Mouse (Mus musculus): ENCODE data around the gene Ptprc. TPM values are rescaled to one million over a fixed set of nuclear protein-coding genes. Genes with fewer than 3 reads are reported as not detected.
A peak's percentile ranks its signal among the peaks of the same experiment; 100 is the strongest.

Ptprc gene
- total and polyA plus RNA-seq, 2 experiments from 2014 or later, result 1.1 to 1.7 TPM

DNA sequence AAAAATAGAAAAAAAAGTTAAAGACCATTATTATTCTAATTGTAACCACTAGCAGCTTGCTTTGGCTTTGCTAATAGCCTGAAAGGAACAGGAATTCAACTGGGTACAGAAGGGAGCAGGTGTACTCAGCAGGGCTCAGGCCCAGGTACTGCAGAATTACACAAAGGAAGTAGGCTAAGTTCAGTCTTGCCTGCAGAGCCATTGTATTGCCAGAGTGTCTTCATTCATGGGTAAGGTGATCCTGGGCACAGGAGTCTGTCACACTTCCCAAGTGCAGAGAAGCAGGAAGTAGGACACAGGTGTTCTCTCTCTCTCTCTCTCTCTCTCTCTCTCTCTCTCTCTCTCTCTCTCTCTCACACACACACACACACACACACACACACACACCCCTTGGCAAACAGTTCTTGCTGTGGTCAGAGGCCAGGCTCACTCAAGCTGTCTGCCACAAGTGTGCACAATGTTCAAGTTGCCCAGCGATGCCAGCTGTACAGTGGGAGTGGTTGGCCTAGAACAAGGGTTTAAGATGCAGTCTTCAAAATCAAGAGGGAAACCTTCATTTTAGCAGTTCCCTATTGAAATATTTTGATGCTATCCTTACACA is 21.2 kb downstream of the Ptprc start:
- Histone ChIP-seq H3K4me3 (ENCODE audit: low read depth, low read length) (no peak overlapping the region), H3K4me2 (ENCODE audit: low read depth) (no peak overlapping the region), H3K27ac (ENCODE audit: low read depth, low read length) (no peak overlapping the region), H3K27me3 (ENCODE audit: insufficient read depth, low read length) (no peaks in the 10 kb centered on the region), H3K9ac (no peak overlapping the region), H3K9me3 (ENCODE audit: low read length) (no peaks in the 10 kb centered on the region), H3K36me3 (ENCODE audit: insufficient read depth) (no peaks in the 10 kb centered on the region), H3K4me1 (ENCODE audit: insufficient read depth) (no peaks in the 10 kb centered on the region)
- WGBS, result 55% methylated on average over 1 of the region's 1 CpGs
- TF ChIP-seq CTCF (IDR thresholded peaks at IDR 0.05; ENCODE audit: low read depth), result no peak
- DNase-seq (no peak), ATAC-seq (no peak)

DNA sequence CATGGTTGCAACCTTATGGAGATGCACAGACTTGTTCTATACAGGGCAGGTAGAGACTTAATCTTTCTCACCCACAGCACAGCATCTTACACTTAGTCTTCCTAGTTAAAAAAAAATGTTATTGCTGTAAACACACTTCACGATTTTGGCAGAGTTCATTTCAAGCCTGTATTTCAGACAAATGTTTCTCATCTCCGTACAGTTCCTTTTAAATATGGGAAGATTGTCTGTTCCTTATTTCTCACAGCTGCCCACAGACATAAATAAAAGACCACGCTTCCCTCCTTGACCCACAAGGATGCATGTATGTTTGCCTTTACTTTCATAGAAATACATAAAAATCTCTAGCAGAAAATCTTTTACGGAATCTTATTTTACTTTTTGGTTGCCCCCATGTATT is 22.4 kb downstream of the Ptprc start:
- WGBS, result 79% methylated on average over 4 of the region's 4 CpGs
- no peaks in the 10 kb centered on the region for H3K9me3 ChIP-seq (ENCODE audit: low read length)
- ATAC-seq (no peak), DNase-seq (no peak)
- H3K27ac ChIP-seq (ENCODE audit: low read depth, low read length), result no peak overlapping the region
- TF ChIP-seq CTCF (IDR thresholded peaks at IDR 0.05; ENCODE audit: low read depth), result no peak
- no peaks in the 10 kb centered on the region for H3K27me3 ChIP-seq (ENCODE audit: insufficient read depth, low read length)
- no peak overlapping the region for H3K9ac ChIP-seq
- no peak overlapping the region for H3K4me3 ChIP-seq (ENCODE audit: low read depth, low read length)
- H3K36me3 ChIP-seq (ENCODE audit: insufficient read depth), result no peaks in the 10 kb centered on the region
- peaks cover 11% of the 10 kb centered on the region for H3K4me1 ChIP-seq (ENCODE audit: insufficient read depth)
- no peak overlapping the region for H3K4me2 ChIP-seq (ENCODE audit: low read depth)

GRCm38 (mm10) chr1:138148844-138149243 is 26.7 kb downstream of the Ptprc start:
- H3K27me3 ChIP-seq (ENCODE audit: insufficient read depth, low read length), result no peaks in the 10 kb centered on the region
- peaks cover 11% of the 10 kb centered on the region for H3K4me1 ChIP-seq (ENCODE audit: insufficient read depth)
- no peak overlapping the region for H3K9ac ChIP-seq
- no peak overlapping the region for H3K4me3 ChIP-seq (ENCODE audit: low read depth, low read length)
- 19% methylated on average over 4 of the region's 4 CpGs for WGBS
- TF ChIP-seq CTCF (IDR thresholded peaks at IDR 0.05; ENCODE audit: low read depth), result no peak
- no peaks in the 10 kb centered on the region for H3K9me3 ChIP-seq (ENCODE audit: low read length)
- no peak overlapping the region for H3K4me2 ChIP-seq (ENCODE audit: low read depth)
- H3K27ac ChIP-seq (ENCODE audit: low read depth, low read length), result peak overlapping the region; percentile 55
- no peaks in the 10 kb centered on the region for H3K36me3 ChIP-seq (ENCODE audit: insufficient read depth)
- ATAC-seq (peak; percentile 93), DNase-seq (peak; percentile 67)

DNA sequence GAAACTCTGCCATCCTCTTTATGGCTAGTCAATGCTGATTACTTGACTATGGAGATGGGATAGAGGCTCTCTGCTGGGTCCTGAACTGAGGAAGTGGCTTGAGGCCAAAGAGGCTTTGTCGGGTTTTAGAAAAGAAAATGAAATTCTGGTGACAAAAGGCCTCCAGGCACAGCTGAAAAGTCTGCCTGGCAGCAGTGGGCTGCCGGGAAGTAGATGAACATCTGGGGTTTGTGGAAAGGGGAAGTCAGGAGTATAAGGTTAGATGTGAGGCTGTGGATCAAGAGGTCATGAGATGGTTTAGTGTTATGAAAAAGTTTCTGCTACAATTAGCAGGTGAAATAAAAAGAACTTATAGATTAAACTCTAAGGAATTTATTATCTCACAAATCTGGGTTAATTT is 29.9 kb downstream of the Ptprc start:
- Histone ChIP-seq H3K27ac (ENCODE audit: low read depth, low read length) (no peak overlapping the region), H3K9me3 (ENCODE audit: low read length) (no peaks in the 10 kb centered on the region), H3K27me3 (ENCODE audit: insufficient read depth, low read length) (no peaks in the 10 kb centered on the region), H3K4me2 (ENCODE audit: low read depth) (no peak overlapping the region), H3K4me1 (ENCODE audit: insufficient read depth) (peaks cover 11% of the 10 kb centered on the region), H3K9ac (no peak overlapping the region), H3K4me3 (ENCODE audit: low read depth, low read length) (no peak overlapping the region), H3K36me3 (ENCODE audit: insufficient read depth) (no peaks in the 10 kb centered on the region)
- DNase-seq (no peak), ATAC-seq (no peak)
- no peak for TF ChIP-seq CTCF (IDR thresholded peaks at IDR 0.05; ENCODE audit: low read depth)
- 29% methylated on average over 2 of the region's 2 CpGs for WGBS

GRCm38 (mm10) chr1:138145148-138145547 is 30.4 kb downstream of the Ptprc start:
- DNase-seq, result no peak
- WGBS, result 68% methylated on average over 3 of the region's 3 CpGs

DNA sequence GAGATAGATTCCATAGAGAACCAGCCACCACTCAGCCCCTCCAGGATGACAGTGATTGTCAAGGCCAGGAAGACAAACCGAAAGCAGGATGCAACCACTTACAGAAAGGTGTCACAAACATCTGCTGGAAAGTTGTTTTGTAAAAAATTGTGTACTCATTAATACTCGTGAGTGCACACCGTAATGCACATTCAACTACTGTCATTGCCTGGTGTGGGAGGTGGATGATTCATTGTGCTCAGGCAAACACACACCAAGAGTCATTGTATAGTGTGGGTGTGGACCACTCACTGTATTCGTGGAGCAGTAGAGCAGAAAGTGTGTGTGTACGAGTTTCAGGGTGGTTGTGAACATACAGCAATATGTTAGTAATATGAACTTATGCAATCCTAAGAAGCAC is 31.1 kb downstream of the Ptprc start:
- Histone ChIP-seq H3K27me3 (ENCODE audit: insufficient read depth, low read length) (no peaks in the 10 kb centered on the region), H3K9me3 (ENCODE audit: low read length) (no peaks in the 10 kb centered on the region), H3K27ac (ENCODE audit: low read depth, low read length) (no peak overlapping the region), H3K36me3 (ENCODE audit: insufficient read depth) (no peaks in the 10 kb centered on the region), H3K4me1 (ENCODE audit: insufficient read depth) (peaks cover 11% of the 10 kb centered on the region), H3K9ac (no peak overlapping the region), H3K4me3 (ENCODE audit: low read depth, low read length) (no peak overlapping the region), H3K4me2 (ENCODE audit: low read depth) (no peak overlapping the region)
- no peak for TF ChIP-seq CTCF (IDR thresholded peaks at IDR 0.05; ENCODE audit: low read depth)
- ATAC-seq (no peak), DNase-seq (no peak)
- 90% methylated on average over 5 of the region's 5 CpGs for WGBS

More at GRCm38 (mm10) chr1:138145148-138145547, 30.4 kb downstream of the Ptprc start:
- H3K4me1 ChIP-seq (ENCODE audit: insufficient read depth), result peaks cover 11% of the 10 kb centered on the region
- no peak overlapping the region for H3K4me2 ChIP-seq (ENCODE audit: low read depth)
- TF ChIP-seq CTCF (IDR thresholded peaks at IDR 0.05; ENCODE audit: low read depth), result no peak
- H3K36me3 ChIP-seq (ENCODE audit: insufficient read depth), result no peaks in the 10 kb centered on the region
- no peak for ATAC-seq
- H3K27ac ChIP-seq (ENCODE audit: low read depth, low read length), result no peak overlapping the region
- H3K27me3 ChIP-seq (ENCODE audit: insufficient read depth, low read length), result no peaks in the 10 kb centered on the region
- H3K9ac ChIP-seq, result no peak overlapping the region
- H3K4me3 ChIP-seq (ENCODE audit: low read depth, low read length), result no peak overlapping the region
- no peaks in the 10 kb centered on the region for H3K9me3 ChIP-seq (ENCODE audit: low read length)

GRCm38 (mm10) chr1:138140769-138141168 is 34.7 kb downstream of the Ptprc start:
- Histone ChIP-seq H3K4me2 (ENCODE audit: low read depth) (no peak overlapping the region), H3K27me3 (ENCODE audit: insufficient read depth, low read length) (no peaks in the 10 kb centered on the region), H3K9me3 (ENCODE audit: low read length) (no peaks in the 10 kb centered on the region), H3K27ac (ENCODE audit: low read depth, low read length) (no peak overlapping the region), H3K4me1 (ENCODE audit: insufficient read depth) (peaks cover 4% of the 10 kb centered on the region; the same call in 1 of the 2 replicates), H3K36me3 (ENCODE audit: insufficient read depth) (no peaks in the 10 kb centered on the region), H3K4me3 (ENCODE audit: low read depth, low read length) (no peak overlapping the region), H3K9ac (no peak overlapping the region)
- 93% methylated on average over 4 of the region's 4 CpGs for WGBS
- DNase-seq, result no peak
- no peak for ATAC-seq
- no peak for TF ChIP-seq CTCF (IDR thresholded peaks at IDR 0.05; ENCODE audit: low read depth)
